Mouse (Mus musculus) liver, embryonic 11.5 days (tissue): ENCODE data around the gene Blzf1. TPM values are rescaled to one million over a fixed set of nuclear protein-coding genes. Genes with fewer than 3 reads are reported as not detected.

Source experiments
- ATAC-seq: fragments of 200-750 bp; cut with Nextera tagmentation; replicated peaks from 2 replicates; pipeline ENCODE4 v1.8.0; 2017; ENCODE audit warnings: moderate number of reproducible peaks, mild to moderate bottlenecking, moderate TSS enrichment, moderate library complexity; ENCODE audit not compliant: low FRiP score
- DNase-seq: peaks from one replicate; pipeline ENCODE4 v3.0.0-alpha.2; 2017; ENCODE audit warnings: low spot score
- H3K27ac ChIP-seq: fragments of 300-500 bp; sonication (generic); 2 replicates; pipeline ENCODE4 v1.5.1; 2014; ENCODE audit warnings: mild to moderate bottlenecking, low read depth, low read length, control low read depth
- H3K27me3 ChIP-seq: fragments of 300-500 bp; sonication (generic); replicated peaks from 2 replicates; pipeline ENCODE4 v1.6.1; 2014; ENCODE audit warnings: low read length, mixed read lengths; ENCODE audit not compliant: control insufficient read depth, insufficient read depth
- H3K36me3 ChIP-seq: fragments of 300-500 bp; sonication (generic); 2 replicates; pipeline ENCODE4 v1.6.1; 2014; ENCODE audit warnings: mild to moderate bottlenecking, low read length, moderate library complexity, mixed read lengths; ENCODE audit not compliant: control insufficient read depth, insufficient read depth
- H3K4me1 ChIP-seq: fragments of 300-500 bp; sonication (generic); replicated peaks from 2 replicates; pipeline ENCODE4 v1.6.1; 2014; ENCODE audit warnings: low read length, mixed read lengths; ENCODE audit not compliant: control insufficient read depth, insufficient read depth
- H3K4me2 ChIP-seq: fragments of 300-500 bp; sonication (generic); 2 replicates; pipeline ENCODE4 v1.6.1; 2014; ENCODE audit warnings: mild to moderate bottlenecking, control low read depth, moderate library complexity
- H3K4me3 ChIP-seq: fragments of 300-500 bp; sonication (generic); 2 replicates; pipeline ENCODE4 v1.5.1; 2014; ENCODE audit warnings: low read depth, low read length, control low read depth
- H3K9ac ChIP-seq: fragments of 300-500 bp; sonication (generic); 2 replicates; pipeline ENCODE4 v1.6.1; 2014; ENCODE audit warnings: low read depth, low read length, control low read depth
- H3K9me3 ChIP-seq: fragments of 300-500 bp; sonication (generic); 2 replicates; pipeline ENCODE4 v1.6.1; 2016; ENCODE audit warnings: low read length, inconsistent platforms, mixed read lengths; ENCODE audit not compliant: control insufficient read depth
- WGBS: fragments of 180-500 bp; shearing (Covaris S2); extraction: QIAGEN DNeasy Blood & Tissue Kit; methylation state at CpG from one replicate; pipeline ENCODE4 v1.1.7; 2014; 5-methylcytosine and 5-hydroxymethylcytosine counted together
- polyA plus RNA-seq: library from polyadenylated mRNA; unstranded; fragments of >200 nt; fragmentation: Nextera tagmentation; extraction: Ambion mirVana; gene quantifications from 2 replicates; pipeline ENCODE4 v1.2.1, GENCODE M21; 2014

Blzf1 gene
- polyA plus RNA-seq, 1 experiment from 2014 or later = 19.7 TPM

DNA sequence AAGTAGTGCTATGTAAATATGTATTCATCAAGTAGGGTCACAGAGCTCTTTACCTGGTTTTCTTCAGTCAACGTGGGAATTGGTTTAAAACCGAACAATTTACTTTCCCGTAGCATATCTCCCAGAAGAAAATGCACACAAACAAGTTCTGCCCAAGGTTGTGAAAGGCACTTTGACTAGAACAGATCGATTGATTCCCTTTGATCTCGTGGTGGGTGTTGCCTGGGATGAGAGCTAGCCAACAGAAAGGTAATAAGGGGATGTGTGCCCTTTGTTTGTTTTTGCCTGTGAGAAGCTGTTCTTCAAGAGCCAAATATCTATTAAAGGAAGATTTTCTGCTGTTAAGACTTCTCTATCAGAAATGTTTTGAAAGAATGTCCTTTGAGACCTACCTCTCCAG is 54.7 kb downstream of the Blzf1 start:
- peaks cover 26% of the 10 kb centered on the region for H3K4me1 ChIP-seq
- ATAC-seq (no peak), DNase-seq (no peak)
- peaks cover 4% of the 10 kb centered on the region; the same call in 1 of the 2 replicates for H3K36me3 ChIP-seq
- no peak overlapping the region for H3K4me3 ChIP-seq
- 73% methylated on average over 5 of the region's 5 CpGs for WGBS
- H3K9me3 ChIP-seq = no peaks in the 10 kb centered on the region
- H3K27ac ChIP-seq = no peak overlapping the region
- no peak overlapping the region for H3K9ac ChIP-seq
- no peaks in the 10 kb centered on the region for H3K27me3 ChIP-seq
- peak overlapping the region; percentile 23; the same call in 1 of the 2 replicates for H3K4me2 ChIP-seq

DNA sequence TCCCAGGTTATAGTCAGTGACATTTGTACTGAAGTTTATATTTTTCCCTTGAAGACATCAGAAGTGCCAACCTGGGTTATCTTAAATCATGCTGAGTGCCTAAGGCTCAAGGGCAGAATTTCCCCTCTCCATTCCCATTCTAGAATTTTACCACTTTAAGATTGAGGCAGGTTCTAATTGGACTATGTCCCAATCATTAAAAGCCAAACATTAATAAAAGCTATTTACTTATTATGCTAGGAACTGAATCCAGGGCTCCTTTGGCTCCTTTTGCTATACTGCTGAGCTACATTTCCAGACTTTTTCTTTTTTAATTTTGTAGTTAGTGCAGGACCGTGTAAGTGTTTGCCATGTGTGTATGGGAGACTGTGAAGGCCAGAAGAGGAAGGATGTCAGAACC is 55.9 kb downstream of the Blzf1 start:
- H3K36me3 ChIP-seq = no peaks in the 10 kb centered on the region
- 81% methylated on average over 1 of the region's 1 CpGs for WGBS
- no peak overlapping the region for H3K9ac ChIP-seq
- H3K4me3 ChIP-seq = no peak overlapping the region
- H3K27ac ChIP-seq = no peak overlapping the region
- H3K27me3 ChIP-seq = no peaks in the 10 kb centered on the region
- H3K9me3 ChIP-seq = no peaks in the 10 kb centered on the region
- peaks cover 27% of the 10 kb centered on the region for H3K4me1 ChIP-seq
- DNase-seq (no peak), ATAC-seq (no peak)
- H3K4me2 ChIP-seq = peak overlapping the region; percentile 74

DNA sequence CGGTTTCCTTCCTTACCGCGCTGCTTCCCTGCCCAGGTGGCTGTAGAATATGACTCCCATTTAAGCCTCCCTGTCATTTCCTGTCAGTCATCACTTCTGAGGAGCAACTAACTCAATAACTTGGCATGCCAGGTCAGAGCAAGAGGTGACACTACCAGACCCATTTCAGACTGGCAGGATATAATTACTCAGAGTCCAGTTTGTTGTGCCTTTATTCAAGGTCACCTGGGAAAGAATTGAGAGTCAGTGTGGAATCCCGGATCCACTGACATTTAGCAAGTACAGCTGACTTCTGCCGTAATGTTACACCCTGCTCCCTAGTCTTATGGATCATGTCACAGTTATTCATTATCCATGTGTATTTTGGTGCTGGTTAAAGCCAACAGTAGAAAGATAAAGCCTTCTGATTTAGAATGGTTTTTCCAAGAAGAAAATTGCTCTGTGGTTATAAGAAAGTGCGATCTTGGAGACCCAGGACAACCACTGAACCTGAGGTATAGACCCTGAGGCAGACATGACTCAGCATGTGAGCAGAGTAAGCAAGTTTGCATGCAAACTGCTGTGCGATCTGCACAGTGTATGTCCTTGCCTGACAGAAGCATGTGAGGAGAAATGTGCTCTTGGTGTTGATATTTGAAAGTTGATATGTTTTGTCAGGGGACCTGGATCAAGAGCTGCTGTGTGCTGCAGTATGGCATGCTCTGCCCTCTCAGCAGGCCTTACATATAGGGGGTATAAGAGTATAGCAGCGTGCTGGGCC is 56.7 kb downstream of the Blzf1 start:
- Histone ChIP-seq H3K4me1 (peaks cover 27% of the 10 kb centered on the region), H3K4me3 (peak overlapping the region; percentile 75), H3K9me3 (no peaks in the 10 kb centered on the region), H3K27ac (peak overlapping the region; percentile 23; the same call in 1 of the 2 replicates), H3K27me3 (no peaks in the 10 kb centered on the region), H3K36me3 (no peaks in the 10 kb centered on the region), H3K4me2 (peak overlapping the region; percentile 74), H3K9ac (peak overlapping the region; percentile 68)
- ATAC-seq = peak; percentile 37; the same call in 1 of the 2 replicates
- WGBS = 50% methylated on average over 8 of the region's 8 CpGs
- no peak for DNase-seq

DNA sequence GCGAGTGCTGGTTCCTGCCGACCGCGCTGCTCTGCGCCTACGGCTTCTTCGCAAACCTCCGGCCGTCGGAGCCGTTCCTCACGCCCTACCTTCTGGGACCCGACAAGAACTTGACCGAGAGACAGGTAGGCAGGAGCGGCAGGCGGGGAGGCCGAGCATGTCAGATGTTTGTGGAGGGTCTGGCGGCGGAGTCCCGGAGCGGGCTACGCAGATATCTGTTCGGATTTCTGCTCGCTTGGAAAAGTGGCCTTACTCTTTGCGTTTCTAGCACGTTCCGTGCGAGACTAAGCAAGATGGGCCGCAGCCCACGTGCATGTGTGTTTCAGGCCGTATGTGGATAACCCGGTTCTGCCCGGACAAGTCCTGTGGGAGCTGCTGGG is 58.0 kb downstream of the Blzf1 start:
- H3K27me3 ChIP-seq = no peaks in the 10 kb centered on the region
- H3K4me2 ChIP-seq = peak overlapping the region; percentile 74
- no peaks in the 10 kb centered on the region for H3K9me3 ChIP-seq
- H3K36me3 ChIP-seq = no peaks in the 10 kb centered on the region
- DNase-seq = no peak
- peaks cover 24% of the 10 kb centered on the region for H3K4me1 ChIP-seq
- peak overlapping the region; percentile 68 for H3K9ac ChIP-seq
- under 1% methylated on average over 33 of the region's 33 CpGs for WGBS
- ATAC-seq = no peak
- H3K4me3 ChIP-seq = peak overlapping the region; percentile 75
- H3K27ac ChIP-seq = peak overlapping the region; percentile 57; the same call in 1 of the 2 replicates

DNA sequence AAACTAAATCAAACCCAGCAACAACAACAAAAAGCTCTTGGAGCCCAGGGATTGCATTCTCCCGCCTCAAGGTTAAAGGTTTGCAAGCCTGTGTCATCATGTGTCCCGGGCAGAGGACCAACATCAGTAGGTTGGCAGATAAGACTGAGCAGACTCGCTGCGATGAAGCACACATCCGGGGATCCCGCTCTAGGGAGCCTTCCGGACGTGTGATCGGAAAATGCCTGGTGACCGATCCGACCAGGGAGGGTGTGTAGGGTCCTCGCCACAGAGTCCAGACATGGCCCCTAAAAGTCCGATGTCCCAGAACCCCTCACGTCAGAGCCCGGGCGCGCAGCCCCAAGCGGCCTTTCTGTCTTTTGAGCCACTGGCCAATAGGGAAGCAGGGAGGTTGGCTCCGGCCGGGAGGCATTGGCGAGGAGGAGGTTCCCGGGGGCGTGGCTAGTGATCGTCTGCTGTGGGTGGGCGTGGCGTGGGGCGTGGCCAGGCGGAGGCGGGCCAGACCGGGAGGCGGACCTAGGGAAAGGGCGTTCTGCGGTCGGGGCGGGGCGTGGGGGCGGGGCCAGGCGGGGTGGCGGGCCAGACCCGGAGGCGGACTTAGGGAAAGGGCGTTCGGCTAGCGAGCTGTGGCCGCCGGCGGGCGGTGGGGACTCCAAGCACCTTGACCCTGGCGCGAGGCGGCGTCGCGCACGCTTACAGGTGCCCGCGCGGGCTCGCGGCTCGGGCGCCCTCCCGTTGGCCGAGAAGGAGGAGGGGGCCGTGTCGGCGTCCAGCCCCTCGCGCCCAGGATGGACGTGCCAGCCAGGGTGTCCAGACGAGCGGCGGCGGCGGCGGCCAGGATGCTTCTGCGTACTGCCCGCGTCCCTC is 58.6 kb downstream of the Blzf1 start, which contains the start of gene Slc19a2:
TSS of gene Slc19a2 (plus strand) at position 582 of the 867 bp plus-strand sequence.
- H3K9ac ChIP-seq = peak within 1 kb of the TSS; percentile 68
- H3K4me1 ChIP-seq = peaks cover 24% of the 10 kb centered on the region
- H3K9me3 ChIP-seq = no peaks in the 10 kb centered on the region
- DNase-seq (peak; percentile 100), ATAC-seq (peak; percentile 92)
- H3K4me3 ChIP-seq = peak within 1 kb of the TSS; percentile 75
- H3K27me3 ChIP-seq = no peaks in the 10 kb centered on the region
- no peaks in the 10 kb centered on the region for H3K36me3 ChIP-seq
- H3K27ac ChIP-seq = peak within 1 kb of the TSS; percentile 70
- peak within 1 kb of the TSS; percentile 74 for H3K4me2 ChIP-seq
- WGBS = under 1% methylated on average over 67 of the region's 79 CpGs

DNA sequence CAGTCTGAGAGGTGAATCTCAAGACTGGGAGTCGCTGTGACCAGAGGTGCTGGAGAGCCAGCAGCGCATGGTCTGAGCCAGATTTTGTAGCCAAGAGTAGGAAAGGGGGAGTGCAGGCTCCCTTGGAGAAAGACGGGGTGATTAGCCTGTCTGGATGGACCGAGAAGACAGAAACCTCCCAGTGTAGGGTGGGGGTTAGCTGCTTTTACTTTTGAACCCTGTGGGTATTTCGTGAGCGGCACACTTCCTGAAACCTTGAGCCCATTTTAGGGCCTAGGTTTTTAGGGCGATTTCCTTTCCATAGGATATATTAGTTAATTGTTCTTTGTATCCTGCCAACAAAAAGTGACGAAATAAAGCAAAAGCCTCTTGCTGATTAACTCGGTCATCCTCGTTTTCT is 59.3 kb downstream of the Blzf1 start:
- 14% methylated on average over 10 of the region's 10 CpGs for WGBS
- Histone ChIP-seq H3K4me1 (peaks cover 22% of the 10 kb centered on the region), H3K9ac (peak overlapping the region; percentile 62), H3K27me3 (no peaks in the 10 kb centered on the region), H3K27ac (peak overlapping the region; percentile 70), H3K9me3 (no peaks in the 10 kb centered on the region), H3K4me2 (peak overlapping the region; percentile 66), H3K4me3 (peak overlapping the region; percentile 75), H3K36me3 (no peaks in the 10 kb centered on the region)
- DNase-seq (peak; percentile 43), ATAC-seq (no peak)

DNA sequence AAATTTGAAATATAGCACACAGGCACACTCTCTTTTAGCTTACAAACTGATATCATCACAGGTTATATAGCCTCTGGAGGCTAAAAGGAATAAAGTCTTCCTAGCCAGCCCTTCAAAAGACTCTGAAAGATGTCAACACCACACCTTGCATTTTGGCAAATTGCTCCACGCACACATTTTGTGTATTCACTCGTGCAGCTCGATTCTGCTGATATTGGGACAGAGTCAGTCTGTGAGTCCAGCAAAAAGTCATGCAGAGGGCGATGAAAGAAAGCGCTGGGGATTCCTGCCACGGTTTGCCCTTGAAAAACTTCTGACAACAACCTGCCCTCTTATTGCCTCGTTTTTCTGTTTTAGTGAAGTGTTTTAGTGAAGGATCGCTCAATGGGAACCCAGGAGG is 59.8 kb downstream of the Blzf1 start:
- H3K4me1 ChIP-seq = peaks cover 20% of the 10 kb centered on the region
- 0 out of 2 replicates have a peak overlapping the region, but pooled peaks have one; percentile 62 for H3K9ac ChIP-seq
- H3K27ac ChIP-seq = peak overlapping the region; percentile 70
- no peaks in the 10 kb centered on the region for H3K27me3 ChIP-seq
- no peaks in the 10 kb centered on the region for H3K36me3 ChIP-seq
- ATAC-seq (no peak), DNase-seq (no peak)
- H3K9me3 ChIP-seq = no peaks in the 10 kb centered on the region
- 50% methylated on average over 8 of the region's 8 CpGs for WGBS
- H3K4me3 ChIP-seq = peak overlapping the region; percentile 75
- peak overlapping the region; percentile 66 for H3K4me2 ChIP-seq

DNA sequence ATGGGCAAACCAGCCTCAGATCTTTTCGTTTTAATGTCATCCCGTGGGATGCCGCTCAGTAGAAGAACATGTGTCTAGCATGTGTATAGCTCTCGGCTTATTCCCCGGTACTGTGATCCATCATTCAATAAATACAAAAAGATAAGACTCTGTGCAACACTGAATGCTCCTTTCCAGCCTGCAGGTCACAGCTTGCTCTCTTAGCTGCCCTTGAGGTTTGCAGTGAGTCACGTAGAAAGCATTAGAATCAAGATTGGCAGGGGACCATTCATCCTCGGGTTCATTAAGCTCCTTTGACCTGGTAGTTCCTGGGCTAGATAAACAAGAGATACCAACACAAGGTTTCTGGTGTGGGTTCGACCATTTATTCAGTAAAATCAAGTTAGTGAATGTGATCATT is 64.5 kb downstream of the Blzf1 start:
- Histone ChIP-seq H3K4me1 (peaks cover 4% of the 10 kb centered on the region), H3K4me3 (no peak overlapping the region), H3K9me3 (no peaks in the 10 kb centered on the region), H3K27me3 (no peaks in the 10 kb centered on the region), H3K4me2 (no peak overlapping the region), H3K36me3 (no peaks in the 10 kb centered on the region), H3K27ac (no peak overlapping the region), H3K9ac (no peak overlapping the region)
- 64% methylated on average over 8 of the region's 8 CpGs for WGBS
- ATAC-seq = no peak
- no peak for DNase-seq
